Mouse (Mus musculus) mesoderm, embryonic 11.5 days (tissue): ENCODE data around the gene Msmb.

ENCODE experiments used
- DNase-seq: peaks from one replicate; pipeline ENCODE4 v3.0.0-alpha.2; 2012; ENCODE audit warnings: low read depth, low spot score

Gene Msmb

DNA sequence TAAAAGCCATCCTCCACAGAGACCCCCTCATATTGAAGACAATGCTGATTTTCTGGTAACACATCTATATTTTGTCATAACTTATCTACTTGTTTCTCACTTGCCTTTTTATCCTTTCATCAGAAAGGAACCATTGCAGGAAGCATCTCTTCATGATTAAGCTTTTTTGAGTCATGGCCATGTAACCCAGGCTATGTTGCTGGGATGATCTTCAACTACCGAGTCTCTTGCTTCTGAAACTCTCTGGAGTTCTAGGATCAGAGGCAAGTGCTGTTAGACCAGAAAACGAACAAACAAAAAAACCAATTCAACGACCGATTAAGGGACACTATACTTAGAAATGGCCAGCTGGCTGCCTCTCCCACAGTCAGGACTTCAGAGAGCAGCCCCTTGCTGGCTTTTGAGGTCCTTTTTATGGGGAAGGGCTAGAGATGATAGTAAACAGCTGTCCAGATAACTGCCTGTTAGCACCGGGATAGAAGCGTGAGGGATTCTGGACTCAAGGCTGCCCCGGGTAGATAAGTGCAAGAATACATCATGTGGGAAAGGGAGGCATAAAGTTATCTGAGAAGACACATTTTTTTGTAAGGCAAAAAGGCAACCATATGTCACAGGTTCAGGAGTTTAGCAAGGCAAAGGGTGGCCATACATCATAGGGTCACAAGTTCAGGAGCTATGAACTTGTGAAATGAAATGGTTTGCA lies 4.1 kb downstream of the Msmb start:
- no peak for DNase-seq

DNA sequence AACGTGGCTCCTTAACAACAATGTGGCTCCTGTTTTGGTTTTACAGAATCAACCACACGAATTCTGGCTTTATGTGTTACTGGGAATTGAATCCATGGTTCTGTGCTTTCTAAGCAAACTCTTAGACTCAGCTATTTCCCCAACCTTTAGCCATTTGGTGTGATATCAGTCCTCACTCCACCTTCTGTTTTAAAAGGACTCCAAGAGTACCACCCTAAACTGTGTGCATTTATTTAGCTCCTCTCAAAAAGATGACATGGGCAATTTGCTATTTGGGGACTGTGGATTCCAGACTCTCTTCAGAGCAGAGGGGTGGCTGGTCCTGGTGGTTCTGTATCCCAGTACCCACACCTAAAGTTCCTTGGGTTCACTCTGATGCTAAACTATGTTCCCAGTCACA lies 4.8 kb downstream of the Msmb start:
- DNase-seq, result no peak

DNA sequence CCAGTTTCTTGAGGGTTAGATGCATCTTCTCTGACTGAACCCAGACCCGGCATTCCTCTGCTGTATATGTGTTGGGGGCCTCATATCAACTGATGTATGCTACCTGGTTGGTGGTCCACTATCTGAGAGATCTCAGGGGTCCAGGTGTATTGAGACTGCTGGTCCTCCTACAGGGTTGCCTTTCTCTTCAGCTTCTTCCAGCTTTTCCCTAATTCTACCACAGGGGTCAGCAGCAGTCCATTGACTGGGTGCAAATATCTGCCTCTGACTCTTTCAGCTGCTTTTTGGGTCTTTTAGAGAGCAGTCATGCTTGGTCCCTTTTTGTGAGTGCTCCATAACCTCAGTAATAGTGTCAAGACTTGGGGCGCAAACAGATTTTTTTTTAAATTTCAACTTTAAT lies 9.0 kb downstream of the Msmb start:
- DNase-seq, result no peak

DNA sequence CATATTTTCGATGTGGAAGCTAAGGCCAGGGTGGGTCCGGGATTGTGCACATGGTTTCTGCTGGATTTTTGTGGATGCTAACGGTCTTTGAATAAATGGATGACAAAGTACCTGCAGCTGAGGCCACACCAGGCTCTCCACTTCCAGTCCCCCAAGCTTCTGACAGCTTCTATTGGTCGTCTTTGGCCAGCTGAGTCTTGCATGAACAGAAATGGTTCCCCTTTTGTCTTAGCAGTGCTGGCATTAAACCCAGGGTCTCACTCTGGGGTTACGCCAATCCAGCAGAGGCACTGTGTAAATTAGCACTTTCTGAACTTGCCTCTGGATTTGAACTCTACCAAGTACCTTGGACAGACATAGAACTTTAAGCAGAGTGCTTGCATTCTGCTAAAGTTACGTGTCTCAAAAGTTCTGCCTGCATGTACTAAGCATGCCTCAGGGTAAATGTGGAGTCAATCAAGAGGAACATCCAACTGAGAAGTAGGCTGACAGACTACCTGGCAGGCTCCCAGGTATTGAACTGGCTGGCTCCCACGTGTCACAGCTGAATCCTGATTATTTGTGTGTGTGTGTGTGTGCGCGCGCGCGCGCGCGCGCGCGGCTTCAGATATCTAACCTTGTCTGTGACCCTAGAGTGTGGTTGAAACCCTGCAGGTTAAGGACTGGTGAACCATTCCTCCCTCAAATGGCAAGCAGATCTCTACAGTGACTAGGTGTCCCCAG lies 10.6 kb downstream of the Msmb start:
- no peak for DNase-seq

DNA sequence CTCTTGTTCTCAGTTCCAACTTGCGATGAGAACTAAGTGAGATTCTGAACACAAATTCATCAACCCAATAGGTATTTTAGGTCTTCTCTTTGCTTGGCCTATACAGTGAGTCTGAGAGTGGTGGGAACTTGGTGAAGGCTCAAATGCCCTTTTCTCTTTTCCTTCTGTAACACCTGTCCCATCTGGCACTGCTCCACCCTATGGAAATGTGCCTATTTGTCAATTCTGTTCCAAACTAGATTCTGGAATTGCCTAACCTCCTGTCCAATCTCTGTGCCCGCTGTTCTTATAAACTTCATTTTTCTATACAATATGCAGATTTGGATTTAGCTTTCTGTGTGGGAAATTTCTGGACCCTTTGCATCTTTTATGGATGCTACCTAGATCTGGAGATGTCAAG lies 11.3 kb downstream of the Msmb start:
- DNase-seq, result no peak

DNA sequence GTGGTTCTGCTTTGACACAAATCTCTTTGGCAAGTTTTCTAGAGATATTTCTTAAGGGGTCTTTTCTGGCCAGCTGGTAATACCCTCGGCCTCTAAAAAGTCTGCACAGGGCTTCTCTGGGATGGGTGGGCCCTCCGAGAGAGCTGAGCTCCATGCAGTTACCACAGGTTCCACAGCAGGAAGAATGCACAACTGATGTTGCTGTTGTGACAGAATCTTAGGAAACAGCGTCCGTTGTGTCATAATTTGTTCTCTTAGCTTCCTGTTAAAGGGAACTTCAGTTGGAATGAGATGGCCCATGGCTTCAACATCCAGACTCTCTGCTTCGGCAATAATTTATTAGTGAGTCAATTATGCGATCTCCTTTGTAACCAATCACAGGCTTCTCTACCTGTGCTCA lies 12.9 kb downstream of the Msmb start:
- DNase-seq, result no peak

DNA sequence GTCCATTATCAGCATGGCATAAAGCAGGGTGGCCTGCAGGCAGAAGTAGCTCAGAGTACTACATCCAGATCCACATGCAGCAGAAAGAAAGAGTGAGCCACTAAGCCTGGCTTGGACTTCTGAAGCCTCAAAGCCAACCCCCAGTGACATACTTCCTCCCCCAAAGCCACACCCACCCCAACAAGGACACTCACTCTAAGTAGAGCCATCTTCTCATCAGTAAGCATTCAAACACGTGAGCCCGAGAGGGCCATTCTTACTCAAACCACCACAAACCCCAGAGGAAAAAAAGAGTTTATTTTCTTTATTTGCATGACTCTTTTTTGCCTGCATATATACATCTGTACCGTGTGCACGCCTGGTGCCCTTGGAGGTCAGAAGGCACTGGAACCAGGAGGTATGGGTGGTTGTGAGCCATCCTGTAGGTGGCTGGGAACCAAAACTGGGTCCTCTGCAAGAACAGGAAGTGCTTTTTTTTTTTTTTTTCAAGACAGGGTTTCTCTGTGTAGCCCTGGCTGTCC lies 17.4 kb downstream of the Msmb start:
- DNase-seq, result peak; percentile 22

DNA sequence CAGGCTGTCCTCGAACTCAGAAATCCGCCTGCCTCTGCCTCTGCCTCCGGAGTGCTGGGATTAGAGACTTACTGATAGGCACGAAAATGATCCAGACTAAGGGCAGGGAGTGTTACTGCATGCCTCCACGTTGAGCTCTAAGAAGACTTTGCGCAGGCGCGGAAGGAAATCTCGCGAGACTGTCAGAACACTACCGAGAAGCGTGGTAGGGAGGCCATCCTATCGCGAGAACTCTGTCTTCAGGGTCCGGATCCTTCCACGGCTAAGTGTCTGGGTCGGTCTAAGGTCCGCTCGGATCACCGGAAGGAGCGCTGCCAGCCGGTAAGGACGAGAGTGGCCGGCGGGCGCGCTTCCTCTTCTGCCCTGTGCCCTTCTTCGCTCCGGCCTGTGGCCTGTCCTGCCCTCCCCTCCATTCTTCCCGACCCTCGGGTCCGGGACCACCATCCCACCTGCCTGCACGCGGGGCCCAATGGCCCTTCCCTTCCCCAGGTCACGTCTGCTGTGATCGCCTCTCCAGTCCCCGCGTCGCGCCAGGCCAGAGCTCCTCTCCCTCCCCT lies 17.9 kb downstream of the Msmb start, which contains the start of gene Ncoa4:
Ncoa4 (plus strand) TSS at position 176 of the 557 bp plus-strand sequence.
- DNase-seq, result peak; percentile 99

DNA sequence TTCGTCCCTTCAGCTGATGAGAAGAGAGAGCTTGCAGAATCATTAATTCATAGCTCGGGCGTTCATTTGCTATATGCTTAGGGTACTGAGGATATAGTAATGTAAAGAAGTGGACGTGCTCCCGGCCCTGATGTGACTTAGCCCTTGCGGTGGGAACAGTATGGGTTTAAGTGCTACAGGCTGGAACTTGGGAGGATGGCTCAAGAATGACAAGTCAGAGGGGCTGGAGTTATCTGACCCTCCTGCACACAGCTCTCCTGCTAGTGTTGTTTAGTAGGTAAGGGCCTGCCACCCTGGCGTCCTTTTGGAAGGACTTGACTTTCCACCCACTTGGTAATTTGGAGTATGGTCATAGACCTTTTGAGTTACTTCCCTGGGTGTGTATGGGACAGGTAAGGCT lies 18.7 kb downstream of the Msmb start:
- no peak for DNase-seq

DNA sequence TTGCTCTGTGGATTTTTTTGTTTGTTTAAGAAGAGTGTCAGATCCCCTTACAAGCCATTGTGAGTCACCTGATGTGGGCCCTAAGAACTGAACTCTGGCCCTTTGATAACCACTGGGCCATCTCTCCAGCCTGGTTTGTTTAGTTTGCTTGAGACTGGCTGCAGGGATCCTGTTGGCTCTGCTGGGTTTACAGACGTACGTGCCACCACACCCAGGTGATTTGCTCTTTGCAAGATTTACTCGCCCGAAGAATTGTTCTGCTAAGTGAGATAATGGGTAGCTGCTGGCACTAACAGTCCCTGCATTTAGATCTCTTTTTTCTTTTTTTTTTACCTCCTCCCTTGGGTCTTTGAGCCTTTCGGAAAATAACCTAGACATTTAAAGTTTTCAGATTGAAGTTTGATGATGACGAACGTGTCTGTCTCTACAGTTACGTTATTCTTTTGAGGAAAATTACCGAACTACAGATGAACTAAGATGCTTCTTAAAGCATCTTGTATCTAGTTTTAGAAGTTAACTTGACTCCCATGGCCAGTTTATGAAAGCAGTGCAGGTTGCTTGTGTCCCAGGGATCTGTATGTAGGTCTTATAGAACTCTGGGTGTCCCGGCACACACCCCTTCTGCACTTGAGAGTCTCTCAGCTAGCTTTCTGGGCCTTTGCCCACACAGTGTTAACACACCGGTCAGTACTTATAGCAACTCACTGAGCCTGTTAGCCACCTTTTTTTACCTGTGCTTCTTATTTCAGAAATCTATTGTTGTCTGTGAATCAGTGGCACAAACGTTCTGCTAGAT lies 19.5 kb downstream of the Msmb start:
- DNase-seq, result no peak

DNA sequence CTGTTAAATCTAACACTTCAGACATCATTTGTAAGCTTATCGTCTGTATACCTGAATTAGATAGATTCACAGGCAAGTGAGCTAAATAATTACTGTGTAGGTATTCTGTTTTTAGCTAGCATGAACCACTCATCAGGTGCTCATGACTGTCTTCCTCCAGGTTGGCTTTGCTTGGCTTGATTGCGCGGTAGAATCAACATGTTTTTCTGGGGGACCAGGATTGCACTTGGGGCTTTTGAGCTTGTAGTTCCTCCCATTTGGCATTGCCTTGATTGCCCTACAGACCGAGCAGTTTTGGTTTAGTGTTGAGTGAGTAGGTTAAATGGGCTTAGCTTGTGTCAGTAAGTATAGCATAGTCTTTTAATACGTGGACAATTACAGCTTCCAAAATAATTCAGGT lies 20.4 kb downstream of the Msmb start:
- DNase-seq, result no peak

DNA sequence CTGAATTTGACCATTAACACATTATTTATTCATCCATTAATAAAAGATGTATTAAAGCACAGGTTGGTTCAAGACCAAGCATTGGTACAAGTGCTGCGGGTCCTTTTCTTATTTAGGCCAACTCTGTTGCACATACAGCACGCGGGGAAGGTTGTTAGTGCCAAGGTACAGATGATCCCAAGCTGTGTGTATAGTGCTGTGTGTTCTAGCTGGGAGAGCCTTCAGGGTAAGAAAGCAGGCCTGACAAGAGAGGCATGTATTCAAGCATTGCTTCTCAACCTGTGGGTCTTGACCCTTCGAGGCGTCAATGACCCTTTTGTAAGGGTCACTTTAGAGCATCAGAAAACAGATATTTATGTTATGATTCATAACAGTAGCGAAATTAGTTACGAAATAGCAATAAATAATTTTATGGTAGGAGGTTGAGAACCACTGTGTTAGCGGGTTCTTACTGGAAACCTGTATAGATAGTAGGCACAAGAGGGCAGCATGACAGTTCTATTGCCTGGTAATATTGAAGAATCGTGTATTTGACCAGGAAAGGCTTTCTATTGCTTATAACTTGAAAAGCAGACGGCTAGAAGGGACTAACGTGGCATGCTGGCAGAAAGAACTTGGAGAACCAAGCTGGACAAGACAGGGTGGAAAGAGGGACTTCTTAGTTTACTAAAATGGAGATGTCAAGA lies 21.5 kb downstream of the Msmb start:
- no peak for DNase-seq

DNA sequence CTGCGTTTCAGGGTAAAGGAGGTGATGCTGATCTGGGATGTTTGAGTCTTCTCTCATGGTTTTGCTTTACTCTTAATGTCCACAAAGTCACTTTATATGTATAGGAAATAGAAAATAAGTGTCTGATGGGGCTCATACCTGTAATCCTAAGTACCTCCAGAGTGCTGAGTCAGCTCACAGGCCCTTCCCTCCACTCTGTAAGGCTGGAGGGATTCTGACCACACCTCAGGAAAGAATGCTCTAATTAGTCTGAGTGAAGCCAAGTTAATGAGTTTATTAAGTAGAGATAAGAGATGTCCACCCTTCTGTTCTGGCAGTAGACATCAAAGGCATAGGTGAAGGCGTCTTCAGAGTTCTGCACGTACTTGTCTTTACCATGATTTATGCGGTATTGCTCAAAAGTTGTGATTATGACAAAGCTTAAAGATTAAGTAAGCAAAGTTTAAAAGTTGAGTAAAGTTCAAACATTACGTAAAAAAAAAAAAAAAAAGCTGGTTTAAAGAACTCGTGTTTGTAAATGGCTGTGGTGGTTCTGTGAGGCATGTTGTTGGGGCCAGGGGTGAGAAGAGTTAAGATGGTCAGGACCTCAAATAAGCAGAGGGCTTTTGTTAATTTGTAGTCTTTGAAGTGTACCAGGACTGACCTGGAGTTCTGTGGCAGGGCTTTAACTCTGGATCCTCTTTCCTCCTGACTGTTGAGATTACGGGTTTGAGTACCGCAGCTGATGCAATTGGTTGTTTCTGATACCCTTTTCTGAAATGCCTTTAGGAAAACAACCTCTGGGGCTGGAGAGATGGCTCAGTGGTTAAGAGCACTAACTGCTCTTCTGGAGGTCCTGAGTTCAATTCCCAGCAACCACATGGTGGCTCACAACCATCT lies 22.6 kb downstream of the Msmb start:
- no peak for DNase-seq

DNA sequence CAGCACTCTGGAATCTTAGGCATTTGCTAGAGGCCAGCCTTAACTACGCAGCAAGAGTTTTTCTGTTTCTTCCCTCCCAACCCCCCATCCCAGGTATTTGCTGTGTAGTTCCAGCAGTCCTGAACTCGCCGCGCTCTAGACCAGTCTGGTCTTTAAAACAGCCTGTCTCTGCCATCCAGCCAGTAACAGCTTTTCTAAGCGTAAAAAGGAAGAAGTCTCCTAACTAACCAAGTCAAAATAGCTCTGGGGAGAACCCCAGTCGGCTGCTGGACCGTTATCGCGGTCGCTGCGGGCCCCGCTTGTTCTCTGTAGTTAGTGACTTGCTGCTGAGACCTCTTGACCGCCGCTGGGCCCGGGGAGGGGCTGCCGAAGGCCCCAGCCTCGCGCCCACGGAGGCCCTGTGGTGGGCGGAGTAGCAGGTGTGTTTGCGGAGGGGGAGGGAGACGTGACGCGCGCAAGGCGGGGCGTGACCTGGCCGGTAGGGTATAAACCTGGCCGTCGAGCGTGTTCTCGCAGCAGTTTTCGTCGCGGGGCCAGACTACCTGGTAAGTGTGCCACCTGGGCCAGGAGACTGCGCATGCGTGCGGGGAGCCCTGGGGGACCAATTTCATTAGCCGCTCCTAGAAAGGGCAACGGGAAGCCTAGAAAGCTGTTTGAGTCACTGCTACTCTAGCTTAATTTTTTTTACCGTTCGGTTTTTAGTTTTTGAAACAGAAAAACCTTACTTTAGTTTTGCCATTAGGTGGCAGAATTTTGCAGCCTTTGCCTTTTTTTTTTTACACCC lies 23.6 kb downstream of the Msmb start:
- peak; percentile 76 for DNase-seq

DNA sequence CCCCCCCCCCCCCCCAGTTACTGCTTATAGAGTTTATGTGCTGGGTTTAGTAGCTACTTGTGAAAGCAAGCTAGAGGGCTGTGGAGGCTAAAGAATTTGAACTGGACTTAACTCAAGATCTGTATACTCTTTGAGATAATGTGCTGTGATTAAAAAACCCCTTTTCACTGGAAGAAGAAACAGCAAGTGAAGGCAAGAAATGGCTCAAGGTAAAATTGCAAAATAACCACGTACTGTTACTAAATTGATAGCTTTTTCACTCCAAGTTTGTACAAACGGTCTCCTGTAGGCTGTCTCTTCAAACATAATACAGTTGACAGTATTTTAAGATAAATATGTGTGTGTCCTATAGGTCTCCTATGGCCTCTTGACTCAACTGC lies 24.2 kb downstream of the Msmb start:
- DNase-seq, result no peak

DNA sequence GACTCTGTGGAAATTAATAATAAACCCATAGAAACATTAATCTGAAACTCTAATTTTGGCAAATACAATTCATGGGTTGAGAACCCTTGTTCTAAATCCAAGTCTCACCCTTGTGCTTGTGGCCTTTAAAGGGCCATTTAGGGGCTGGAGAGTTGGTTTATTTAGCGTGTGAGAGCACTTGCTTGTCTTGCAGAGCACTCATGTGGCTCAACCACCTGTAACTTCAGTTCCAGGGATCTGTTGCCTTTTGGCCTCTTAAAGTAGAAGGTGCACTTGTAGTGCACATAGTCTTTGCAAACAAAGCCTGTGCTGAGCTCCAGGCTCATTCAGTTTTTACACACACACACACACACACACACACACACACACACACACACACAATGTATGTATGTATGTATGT lies 25.0 kb downstream of the Msmb start:
- no peak for DNase-seq

DNA sequence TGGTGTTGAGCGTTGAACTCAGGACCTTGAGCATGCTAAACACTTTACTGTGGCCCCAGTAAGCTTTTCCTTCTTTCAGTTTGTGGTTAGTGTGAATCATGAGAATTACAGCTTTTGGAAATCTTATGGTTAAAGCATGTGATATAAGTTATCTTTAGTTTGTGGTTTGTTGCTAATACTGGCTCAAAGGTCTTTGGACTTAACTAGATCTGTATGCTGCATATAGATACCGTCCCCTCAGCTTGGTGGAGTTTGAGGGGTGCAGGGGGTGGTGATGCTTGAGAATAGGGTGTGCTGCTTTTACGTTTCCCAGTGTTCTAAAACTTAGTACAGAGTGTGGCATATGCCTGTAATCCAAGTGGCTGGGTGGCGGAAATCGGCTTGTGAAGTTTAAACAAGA lies 25.5 kb downstream of the Msmb start:
- no peak for DNase-seq

DNA sequence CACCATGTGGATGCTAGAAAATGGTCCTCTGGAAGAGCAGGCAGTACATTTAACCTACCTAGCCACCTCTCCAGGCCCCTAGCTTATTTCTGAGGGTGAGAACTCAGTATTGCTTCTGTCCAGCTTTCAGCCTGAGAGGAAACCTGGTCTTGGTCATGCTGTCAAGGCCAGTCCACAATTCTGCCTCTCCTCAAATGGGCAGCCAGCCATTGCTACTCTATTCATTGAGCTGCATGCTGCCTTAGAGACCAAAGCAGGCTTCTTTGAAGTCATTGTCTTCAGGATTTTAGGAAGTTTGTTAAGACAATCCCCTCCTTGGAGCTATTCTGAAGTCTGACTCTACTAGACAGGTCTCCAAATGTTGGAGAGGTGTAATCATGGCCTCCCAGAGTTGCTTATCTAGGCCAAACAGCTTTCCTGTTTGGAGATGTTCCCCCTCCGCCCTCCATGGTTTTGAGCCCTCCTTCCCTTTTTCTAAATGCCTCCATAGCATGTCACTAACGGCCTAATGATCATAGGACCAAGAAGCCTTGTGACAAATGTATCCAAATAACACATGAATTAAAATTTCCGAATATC lies 26.9 kb downstream of the Msmb start:
- DNase-seq, result no peak

DNA sequence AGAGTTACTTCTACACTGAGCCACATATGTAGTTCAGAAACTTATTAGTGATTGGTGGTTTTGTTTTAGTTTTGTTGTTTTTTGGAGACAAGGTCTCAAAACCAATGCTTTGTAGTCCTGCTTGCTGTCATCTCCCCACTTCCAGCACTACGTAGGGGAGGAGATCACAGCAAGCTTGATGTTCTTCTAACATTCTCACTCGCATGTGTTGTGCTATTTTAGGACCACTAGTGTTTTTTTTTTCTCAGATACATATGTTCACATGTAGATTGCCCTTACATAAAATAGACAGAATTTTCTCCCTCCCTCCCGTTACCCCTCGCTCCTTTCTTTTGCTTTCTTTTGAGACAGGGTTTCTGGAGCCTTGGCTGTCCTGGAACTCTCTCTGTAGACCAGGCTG lies 28.3 kb downstream of the Msmb start:
- DNase-seq, result no peak
